Mouse (Mus musculus) heart, adult 11 months (tissue): Measurements from ENCODE around the gene B3galt6.

Experiments
- DNase-seq: peaks from one replicate; pipeline ENCODE4 v3.0.0; 2022

Gene B3galt6

DNA sequence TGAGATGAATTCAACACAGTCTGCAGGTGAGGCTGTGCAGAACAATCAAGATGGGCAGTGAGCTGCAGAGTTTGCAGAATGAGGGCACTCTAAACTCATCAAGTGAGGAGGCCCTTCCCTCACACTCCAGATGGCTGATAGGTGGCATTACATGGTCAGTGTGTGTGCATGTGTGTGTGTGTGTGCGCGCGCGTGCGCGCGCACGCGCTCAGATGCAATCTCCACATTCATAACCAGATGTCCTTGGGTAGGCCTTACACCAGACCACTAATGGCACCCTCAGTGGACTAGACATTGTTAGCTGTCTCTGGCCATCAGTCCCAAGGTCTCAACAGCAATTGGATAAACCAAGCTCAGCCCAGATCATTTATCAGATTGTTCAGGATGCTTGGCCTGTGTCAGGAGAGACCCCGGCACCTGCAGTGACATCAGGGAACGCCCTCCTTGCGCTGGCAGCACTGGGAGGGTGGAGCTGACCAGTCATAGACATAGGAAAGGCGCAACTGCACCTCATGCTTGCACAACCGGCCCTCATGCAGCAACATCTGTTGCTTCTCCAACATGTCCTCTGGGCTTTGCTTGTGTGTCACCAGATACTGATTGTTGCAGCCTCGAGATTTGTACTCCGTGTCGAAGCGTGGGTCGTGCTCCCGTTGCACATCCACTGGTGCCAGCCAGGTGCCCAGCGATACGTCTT lies 1.1 kb downstream of the B3galt6 start:
- peak; percentile 96 for DNase-seq

DNA sequence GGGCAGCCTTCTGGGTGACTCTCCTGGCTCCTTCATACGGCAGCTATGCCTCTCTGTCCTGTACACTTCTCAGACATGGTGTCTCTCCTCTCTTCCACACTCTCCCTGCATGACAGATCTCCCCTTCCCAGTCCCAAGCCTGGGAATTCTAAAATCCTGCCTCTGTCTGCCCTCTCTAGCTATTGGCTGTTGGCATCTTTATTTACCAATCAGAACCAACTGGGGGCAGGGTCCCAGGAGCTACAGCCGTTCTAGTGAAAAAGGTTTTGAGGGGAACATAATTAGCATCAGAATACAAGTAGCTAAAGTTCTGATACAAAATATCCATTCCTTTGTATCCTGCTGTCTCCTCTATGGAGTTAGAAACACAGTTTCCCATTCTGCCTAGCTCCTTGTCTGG lies 8.7 kb downstream of the B3galt6 start:
- no peak for DNase-seq

DNA sequence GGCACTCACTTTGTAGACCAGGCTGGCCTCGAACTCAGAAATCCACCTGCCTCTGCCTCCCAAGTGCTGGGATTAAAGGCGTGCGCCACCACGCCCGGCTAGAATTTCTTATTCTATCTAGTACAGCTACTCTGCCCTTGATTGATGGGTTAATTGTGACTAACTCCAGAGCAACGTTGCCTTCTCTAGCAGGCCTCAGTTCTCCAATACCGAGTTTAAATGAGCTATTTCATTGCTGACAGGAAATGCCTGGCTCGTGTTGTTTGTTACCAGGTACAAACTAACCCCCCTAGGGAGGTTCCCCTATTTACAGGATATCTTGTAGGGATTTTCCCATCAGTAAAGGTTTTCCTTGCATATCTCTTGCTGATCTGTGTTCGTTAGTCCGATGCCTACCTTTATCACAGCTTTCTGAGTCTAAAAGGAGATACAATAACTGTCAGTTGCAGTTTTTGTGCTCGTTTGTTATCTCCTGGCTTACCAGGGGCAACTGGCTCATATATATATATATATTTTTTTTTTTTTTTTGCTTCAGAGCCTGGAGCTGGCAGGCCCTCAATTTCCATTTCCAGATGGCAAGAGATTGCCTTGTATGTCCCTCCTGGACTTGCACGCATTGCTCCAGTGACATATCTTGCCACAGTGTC lies 10.9 kb downstream of the B3galt6 start:
- DNase-seq = no peak

DNA sequence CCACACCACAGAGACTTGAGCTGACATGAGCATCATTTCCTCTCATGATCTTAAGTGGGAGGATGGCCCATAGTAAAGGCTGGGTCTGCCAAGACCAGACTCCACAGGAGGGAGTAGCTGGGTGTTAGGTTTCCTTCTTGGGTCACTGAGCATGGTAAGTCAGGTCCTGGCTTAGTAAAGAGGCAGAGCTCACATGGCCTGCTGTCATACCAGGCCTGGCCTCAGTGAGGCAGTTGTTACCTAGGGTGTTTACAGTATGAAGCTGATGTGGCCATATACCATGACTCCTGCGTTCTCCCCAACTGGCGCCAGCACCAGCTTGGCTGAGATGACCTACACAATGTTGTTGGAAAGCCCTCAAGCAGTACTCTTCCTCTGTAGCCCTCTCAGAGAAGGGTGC lies 19.2 kb downstream of the B3galt6 start:
- no peak for DNase-seq

DNA sequence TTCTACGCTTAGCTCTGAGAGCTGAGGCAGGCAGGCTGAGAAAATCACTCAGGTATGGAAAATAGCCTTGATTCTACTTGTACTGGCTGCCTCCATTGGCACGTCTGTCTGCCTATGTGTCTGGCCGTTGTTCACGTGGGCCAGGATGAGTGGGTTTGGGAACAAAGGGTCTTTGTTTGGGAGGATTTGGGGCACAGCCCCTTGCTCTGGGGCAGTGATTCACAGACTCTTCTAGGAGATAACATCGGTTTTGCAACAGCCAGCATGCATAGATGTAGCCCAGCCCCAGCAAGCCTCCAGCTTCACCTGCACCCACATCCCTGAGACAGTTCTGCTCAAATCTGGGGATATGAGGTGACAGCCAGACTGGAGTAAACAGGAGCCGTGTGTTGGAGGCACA lies 19.8 kb downstream of the B3galt6 start:
- DNase-seq = no peak

DNA sequence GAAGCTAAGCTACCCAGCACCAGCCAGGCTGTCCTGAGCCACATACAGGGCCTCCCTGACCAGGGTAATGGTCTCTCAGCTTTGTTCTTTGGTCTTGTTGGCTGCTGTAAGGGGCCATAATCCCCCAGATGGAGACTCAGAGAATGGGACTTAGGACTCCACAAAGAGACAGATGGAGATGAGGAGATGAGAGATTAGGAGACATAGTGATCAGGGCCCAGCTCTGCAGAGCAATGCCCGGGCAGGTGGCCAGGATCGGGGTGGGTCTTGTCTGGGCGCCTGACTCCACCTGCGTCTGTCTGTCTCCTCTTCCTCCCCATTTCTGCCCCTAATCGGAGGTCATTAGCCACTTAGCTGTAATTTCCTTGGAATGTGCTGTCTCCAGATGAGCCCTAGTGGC lies 22.2 kb downstream of the B3galt6 start:
- DNase-seq = no peak

DNA sequence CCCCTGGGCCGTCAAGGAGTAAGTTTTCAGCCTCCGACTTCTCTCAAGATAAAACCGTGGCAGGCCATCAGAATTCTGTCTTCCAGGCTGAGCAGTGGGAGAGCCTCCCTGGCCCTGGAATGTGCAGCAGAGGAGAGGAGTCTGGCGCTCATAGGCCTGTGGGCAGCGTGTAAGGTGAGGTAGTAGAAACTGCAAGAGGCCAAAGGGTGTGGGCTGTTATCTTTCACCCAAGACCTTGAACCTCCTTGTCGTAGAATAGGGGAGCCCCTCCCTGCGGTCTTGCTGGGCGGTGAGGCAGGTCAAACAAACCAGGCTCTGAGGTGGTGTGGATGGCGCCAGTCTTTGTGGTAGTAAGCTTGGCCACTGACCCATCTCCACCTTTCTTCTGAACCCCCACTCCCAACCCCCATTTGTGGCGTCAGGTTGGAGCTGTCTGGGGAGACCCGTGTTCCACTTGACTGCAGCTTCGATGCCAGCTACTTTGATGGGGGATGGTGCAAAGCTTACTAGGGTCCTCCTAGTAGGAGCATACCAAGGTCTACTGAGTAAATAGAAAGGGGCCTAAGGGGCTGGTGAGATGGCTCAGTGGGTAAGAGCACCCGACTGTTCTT lies 23.3 kb downstream of the B3galt6 start:
- DNase-seq = no peak

DNA sequence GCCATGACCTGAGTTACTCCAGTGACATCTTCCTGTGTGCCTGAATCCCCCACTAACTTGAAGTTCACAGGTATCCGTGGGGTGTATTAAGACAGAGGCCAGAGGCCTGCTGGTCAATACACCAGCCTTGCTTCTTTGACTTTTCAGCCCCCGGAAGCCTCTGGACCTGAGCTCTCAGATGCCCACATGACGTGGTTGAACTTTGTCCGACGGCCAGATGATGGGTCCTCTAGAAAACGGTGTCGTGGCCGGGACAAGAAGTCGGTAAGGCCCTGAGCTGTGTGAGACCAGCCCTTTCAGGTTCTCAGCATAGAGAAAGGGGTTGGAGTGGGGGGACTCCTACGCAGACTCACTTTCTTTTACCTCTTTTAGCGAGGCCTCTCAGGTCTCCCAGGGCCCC lies 28.1 kb downstream of the B3galt6 start:
- no peak for DNase-seq

DNA sequence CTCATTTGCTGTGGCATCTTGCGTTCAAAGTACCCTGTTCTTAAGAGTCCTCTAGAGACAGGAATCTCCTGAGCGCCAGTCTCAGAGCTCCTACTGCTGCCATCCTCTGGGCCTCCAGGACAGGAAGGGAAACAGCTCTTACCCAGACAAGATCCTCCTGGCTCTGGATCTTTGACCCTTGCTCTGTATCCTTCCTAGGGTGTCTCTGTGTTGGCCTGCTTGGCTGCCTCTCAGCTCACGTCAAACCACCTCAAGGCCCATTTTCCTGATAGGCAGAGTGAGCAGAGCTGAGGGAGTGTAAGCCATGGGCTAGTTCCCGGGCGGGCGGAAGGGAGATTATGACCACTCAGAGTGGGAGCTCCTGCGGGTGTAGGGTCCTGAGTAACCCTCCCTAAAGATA lies 29.3 kb downstream of the B3galt6 start:
- DNase-seq = no peak

DNA sequence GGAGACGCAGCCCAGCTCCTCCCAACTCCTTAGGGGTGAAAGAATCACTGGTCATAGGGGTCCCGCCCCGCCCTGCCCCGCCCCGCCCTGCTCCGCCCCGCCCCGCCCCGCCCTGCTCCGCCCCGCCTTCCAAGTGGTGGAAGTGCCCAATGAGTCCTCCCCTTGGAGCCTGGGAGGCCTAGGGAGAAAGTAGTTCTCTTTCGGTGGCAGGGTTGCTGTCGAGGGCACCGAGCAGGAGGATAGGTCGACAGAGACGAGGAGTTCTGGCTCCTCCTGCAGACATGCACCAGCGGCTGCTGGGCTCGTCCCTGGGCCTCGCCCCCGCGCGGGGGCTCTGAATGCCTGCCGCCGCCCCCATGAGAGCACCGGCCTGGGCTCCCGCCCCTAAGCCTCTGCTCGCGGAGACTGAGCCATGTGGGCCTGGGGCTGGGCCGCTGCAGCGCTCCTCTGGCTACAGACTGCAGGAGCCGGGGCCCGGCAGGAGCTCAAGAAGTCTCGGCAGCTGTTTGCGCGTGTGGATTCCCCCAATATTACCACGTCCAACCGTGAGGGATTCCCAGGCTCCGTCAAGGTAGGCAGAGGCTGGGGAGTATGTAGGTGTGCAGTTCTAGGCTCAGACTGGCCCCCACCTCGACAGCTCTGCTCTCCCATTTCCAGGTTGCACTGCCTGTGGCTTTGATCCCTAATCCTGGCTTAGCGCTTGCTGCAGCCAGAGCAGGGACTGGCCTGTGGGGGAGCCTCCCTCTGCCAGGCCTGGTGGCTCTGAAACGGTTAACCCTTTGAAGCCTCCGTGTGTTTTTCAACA lies 30.1 kb downstream of the B3galt6 start, which contains the start of gene C1qtnf12:
C1qtnf12 (plus strand) TSS at position 152 of the 805 bp plus-strand sequence.
- DNase-seq = peak; percentile 96

DNA sequence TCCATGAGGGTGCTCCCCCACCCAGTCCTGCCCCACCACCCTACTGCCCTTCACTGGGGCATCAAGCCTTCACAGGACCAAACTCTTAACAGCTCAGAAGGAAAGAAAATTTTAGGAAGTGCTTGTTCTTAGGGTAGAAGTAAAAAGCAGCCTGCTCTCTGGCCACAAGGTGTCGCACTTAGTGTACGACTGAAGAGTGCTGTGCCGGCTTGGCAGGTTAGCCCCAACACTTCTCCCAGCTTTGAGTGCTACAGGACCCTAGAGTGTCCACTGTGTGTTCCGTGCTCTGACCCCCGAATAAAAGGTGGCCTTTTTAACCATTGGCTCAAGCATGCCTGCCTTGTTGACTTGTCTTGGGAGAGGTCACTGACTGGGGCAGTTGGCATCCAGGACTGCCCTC lies 33.2 kb downstream of the B3galt6 start:
- peak; percentile 95 for DNase-seq

DNA sequence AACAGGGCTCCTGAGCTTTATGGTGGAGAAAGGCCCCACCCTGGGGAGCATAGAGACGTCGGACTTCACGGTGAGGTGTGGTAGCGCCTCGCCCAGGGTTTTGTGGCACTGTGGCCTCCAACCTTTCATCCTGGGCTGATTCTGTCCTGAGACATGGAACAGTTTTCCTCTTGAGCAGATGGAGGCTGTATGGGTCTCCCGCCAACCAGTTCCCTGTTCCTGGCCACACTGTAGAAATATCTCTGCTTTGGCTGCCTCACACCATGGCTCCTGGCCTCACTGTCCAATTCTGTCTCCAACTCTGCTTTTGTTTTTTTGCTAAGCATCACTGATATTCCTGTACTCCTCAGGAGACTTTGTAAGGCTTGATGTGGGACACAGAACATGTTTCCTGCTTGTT lies 37.0 kb downstream of the B3galt6 start:
- no peak for DNase-seq

DNA sequence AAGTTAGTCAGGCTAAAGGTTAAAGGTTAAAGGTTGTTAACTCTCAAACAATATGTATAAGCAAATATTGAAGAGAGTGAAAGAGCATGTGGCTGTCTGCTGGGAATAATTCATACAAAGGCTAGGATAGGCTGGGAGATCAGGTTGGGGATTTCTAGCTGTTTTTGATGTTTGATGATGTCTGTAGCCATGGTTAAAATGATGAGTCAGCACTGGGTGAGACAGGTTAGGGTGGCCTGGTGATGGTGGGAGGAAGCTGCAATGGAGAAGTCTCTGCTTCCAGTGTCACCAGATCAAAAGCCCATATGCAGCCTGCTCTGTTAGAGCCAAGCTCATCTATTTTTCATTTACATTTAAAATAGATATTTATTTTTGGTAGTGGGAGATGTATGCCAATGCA lies 45.4 kb downstream of the B3galt6 start:
- DNase-seq = no peak

DNA sequence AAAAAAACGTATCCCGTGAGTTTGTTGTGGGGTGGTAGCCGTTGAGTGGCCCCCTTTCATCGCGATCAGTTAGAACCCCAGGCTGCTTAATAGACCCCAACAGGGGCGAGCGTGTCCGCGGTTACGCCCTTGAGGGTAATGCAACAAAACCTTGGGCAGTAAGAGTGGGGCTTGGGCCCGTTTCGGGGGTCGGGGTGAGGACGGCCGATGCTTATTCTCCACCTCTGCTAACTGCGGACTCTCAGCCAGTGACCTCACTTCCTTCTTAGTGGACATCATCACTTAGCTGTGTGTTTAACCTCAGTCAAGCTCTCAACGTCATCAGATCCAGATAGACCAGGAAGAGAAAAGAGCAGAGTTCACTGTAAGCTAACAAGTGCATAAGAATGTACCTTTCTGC lies 48.2 kb downstream of the B3galt6 start:
- DNase-seq = peak; percentile 94

DNA sequence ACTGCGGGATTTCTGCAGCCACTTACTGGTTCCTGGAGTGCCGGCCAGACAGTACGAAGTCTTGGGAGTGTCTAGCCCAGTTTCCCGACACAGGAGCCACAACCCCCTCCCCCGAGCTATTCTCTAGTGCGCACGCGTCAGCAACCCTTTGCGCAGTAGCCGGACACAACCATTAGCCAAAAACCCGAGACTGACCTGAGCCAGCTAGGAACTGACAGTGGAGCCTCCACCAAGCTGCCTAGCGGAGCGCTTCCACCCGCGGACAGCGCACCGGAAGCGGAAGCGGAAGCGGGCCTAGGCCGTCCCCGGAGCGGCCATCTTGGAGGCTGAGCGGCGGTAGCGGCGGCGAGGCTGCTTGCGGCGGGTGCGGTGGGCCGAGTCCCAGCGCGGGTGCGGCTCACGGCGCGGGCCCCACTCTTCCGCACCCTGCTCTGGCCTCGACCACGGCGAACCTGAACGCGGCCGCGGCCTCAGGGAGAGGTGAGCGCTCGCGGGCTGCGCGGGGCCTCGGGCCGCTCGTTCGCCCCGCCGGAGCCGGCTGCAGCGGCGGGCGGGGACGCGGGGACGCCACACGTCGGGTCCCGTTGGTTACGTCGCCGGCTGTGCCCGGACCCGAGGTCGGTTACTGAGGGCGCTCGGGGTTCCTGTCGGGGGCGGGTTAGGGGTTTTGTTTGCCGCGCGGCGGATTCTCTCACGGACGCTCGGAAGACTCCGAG lies 48.8 kb downstream of the B3galt6 start, which contains the start of gene Ube2j2:
Ube2j2 (plus strand) TSS at position 298 of the 716 bp plus-strand sequence.
- DNase-seq = peak; percentile 100

DNA sequence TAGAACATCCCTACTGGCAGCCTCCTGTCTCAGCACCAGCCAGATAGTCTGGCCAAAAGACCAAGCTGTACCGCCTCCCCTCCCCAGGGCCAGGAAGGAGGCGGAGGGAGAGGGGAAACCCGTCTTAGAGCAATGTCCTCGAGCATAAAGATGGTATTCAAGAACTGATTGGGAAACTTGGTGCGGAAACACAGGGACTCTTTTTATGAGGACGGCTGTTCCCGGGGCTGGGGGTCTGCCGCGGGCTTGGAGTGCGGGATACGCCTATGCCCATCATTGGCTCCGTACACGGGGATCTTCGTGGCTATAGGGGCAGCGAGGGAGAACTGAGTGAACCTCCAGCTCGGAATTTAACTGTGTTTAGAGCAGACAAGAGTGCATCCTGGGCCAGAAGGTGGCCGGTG lies 49.4 kb downstream of the B3galt6 start:
- peak; percentile 96 for DNase-seq
